Mouse (Mus musculus) neural tube, embryonic 13.5 days (tissue): ENCODE measurements at regions not wholly inside any gene's neighbourhood (a gene's known extent, or its start where the extent isn't known, plus 50 kb on each side); places are given as distances from the start of the nearest gene placed in this dataset.

Experiments used
- ATAC-seq: fragments of 200-750 bp; cut with Nextera tagmentation; 2 replicates; pipeline ENCODE4 v1.8.0; 2017; ENCODE audit warnings: low read depth, mild to moderate bottlenecking, moderate TSS enrichment, moderate library complexity
- H3K27ac ChIP-seq: fragments of 300-500 bp; sonication (generic); replicated peaks from 2 replicates; pipeline ENCODE4 v1.5.1; 2015; ENCODE audit warnings: moderate library complexity, mild to moderate bottlenecking, inconsistent platforms
- H3K27me3 ChIP-seq: fragments of 300-500 bp; sonication (generic); 2 replicates; pipeline ENCODE4 v1.6.1; 2015; ENCODE audit warnings: mild to moderate bottlenecking, inconsistent platforms
- H3K36me3 ChIP-seq: fragments of 300-500 bp; sonication (generic); 2 replicates; pipeline ENCODE4 v1.6.1; 2015; ENCODE audit warnings: mild to moderate bottlenecking, inconsistent platforms
- H3K4me1 ChIP-seq: fragments of 300-500 bp; sonication (generic); replicated peaks from 2 replicates; pipeline ENCODE4 v1.6.1; 2015; ENCODE audit warnings: inconsistent platforms
- H3K4me2 ChIP-seq: fragments of 300-500 bp; sonication (generic); 2 replicates; pipeline ENCODE4 v1.6.1; 2015; ENCODE audit warnings: inconsistent platforms, mild to moderate bottlenecking, moderate library complexity
- H3K4me3 ChIP-seq: fragments of 300-500 bp; sonication (generic); 2 replicates; pipeline ENCODE4 v1.5.1; 2015; ENCODE audit warnings: mild to moderate bottlenecking, inconsistent platforms
- H3K9ac ChIP-seq: fragments of 300-500 bp; sonication (generic); 2 replicates; pipeline ENCODE4 v1.6.1; 2015; ENCODE audit warnings: moderate library complexity, mild to moderate bottlenecking, inconsistent platforms
- H3K9me3 ChIP-seq: fragments of 300-500 bp; sonication (generic); 2 replicates; pipeline ENCODE4 v1.6.1; 2016; ENCODE audit warnings: inconsistent platforms
- WGBS: fragments of 180-500 bp; shearing (Covaris S2); methylation state at CpG from one replicate; pipeline ENCODE4 v1.1.7; 2015; 5-methylcytosine and 5-hydroxymethylcytosine counted together

GRCm38 (mm10) chr14:113431220-113431619 lies 116.8 kb downstream of the Tpm3-rs7 start:
- 64% methylated on average over 4 of the region's 4 CpGs for WGBS
- no peak overlapping the region for H3K4me3 ChIP-seq
- no peaks in the 10 kb centered on the region for H3K36me3 ChIP-seq
- no peak overlapping the region for H3K4me2 ChIP-seq
- no peak overlapping the region for H3K27ac ChIP-seq
- no peaks in the 10 kb centered on the region for H3K27me3 ChIP-seq
- H3K4me1 ChIP-seq = no peaks in the 10 kb centered on the region
- H3K9me3 ChIP-seq = no peaks in the 10 kb centered on the region
- no peak for ATAC-seq
- no peak overlapping the region for H3K9ac ChIP-seq

- no peak overlapping the region for H3K27ac ChIP-seq
- no peaks in the 10 kb centered on the region for H3K27me3 ChIP-seq
- H3K4me2 ChIP-seq = no peak overlapping the region
- H3K9ac ChIP-seq = no peak overlapping the region
- 56% methylated on average over 1 of the region's 1 CpGs for WGBS
- H3K4me3 ChIP-seq = no peak overlapping the region
- H3K9me3 ChIP-seq = no peaks in the 10 kb centered on the region
- no peaks in the 10 kb centered on the region for H3K36me3 ChIP-seq
- peak; percentile 56 for ATAC-seq
- no peaks in the 10 kb centered on the region for H3K4me1 ChIP-seq
Measured at GRCm38 (mm10) chr14:113442261-113442660, 127.9 kb downstream of the Tpm3-rs7 start.

- H3K36me3 ChIP-seq = no peaks in the 10 kb centered on the region
- no peak for ATAC-seq
- no peak overlapping the region for H3K4me2 ChIP-seq
- no peaks in the 10 kb centered on the region for H3K4me1 ChIP-seq
- 88% methylated on average over 1 of the region's 1 CpGs for WGBS
- H3K4me3 ChIP-seq = no peak overlapping the region
- H3K27me3 ChIP-seq = no peaks in the 10 kb centered on the region
- H3K9ac ChIP-seq = no peak overlapping the region
- no peaks in the 10 kb centered on the region for H3K9me3 ChIP-seq
- H3K27ac ChIP-seq = no peak overlapping the region
Measured at GRCm38 (mm10) chr14:113454891-113455290, 140.5 kb downstream of the Tpm3-rs7 start.

GRCm38 (mm10) chr14:113457514-113457913 lies 143.1 kb downstream of the Tpm3-rs7 start:
- no peaks in the 10 kb centered on the region for H3K9me3 ChIP-seq
- H3K27me3 ChIP-seq = no peaks in the 10 kb centered on the region
- no peak for ATAC-seq
- no peaks in the 10 kb centered on the region for H3K4me1 ChIP-seq
- H3K4me3 ChIP-seq = no peak overlapping the region
- no peak overlapping the region for H3K9ac ChIP-seq
- WGBS = 92% methylated on average over 1 of the region's 1 CpGs
- no peaks in the 10 kb centered on the region for H3K36me3 ChIP-seq
- no peak overlapping the region for H3K27ac ChIP-seq
- no peak overlapping the region for H3K4me2 ChIP-seq

- Histone ChIP-seq H3K27ac (no peak overlapping the region), H3K9ac (no peak overlapping the region), H3K9me3 (no peaks in the 10 kb centered on the region), H3K4me2 (no peak overlapping the region), H3K36me3 (no peaks in the 10 kb centered on the region), H3K27me3 (no peaks in the 10 kb centered on the region), H3K4me1 (no peaks in the 10 kb centered on the region), H3K4me3 (no peak overlapping the region)
- 39% methylated on average over 5 of the region's 5 CpGs for WGBS
- peak; percentile 76 for ATAC-seq
Measured at GRCm38 (mm10) chr14:113469072-113469471, 154.7 kb downstream of the Tpm3-rs7 start.

- no peak for ATAC-seq
- H3K4me3 ChIP-seq = no peak overlapping the region
Measured at GRCm38 (mm10) chr14:113469978-113470377, 155.6 kb downstream of the Tpm3-rs7 start.

GRCm38 (mm10) chr14:113486591-113486990 lies 172.2 kb downstream of the Tpm3-rs7 start:
- Histone ChIP-seq H3K4me3 (no peak overlapping the region), H3K27ac (no peak overlapping the region), H3K4me2 (no peak overlapping the region), H3K9me3 (no peaks in the 10 kb centered on the region), H3K36me3 (no peaks in the 10 kb centered on the region), H3K27me3 (no peaks in the 10 kb centered on the region), H3K9ac (no peak overlapping the region), H3K4me1 (no peaks in the 10 kb centered on the region)
- ATAC-seq = no peak
- 75% methylated on average over 2 of the region's 2 CpGs for WGBS

More at GRCm38 (mm10) chr14:113469978-113470377, 155.6 kb downstream of the Tpm3-rs7 start:
- Histone ChIP-seq H3K36me3 (no peaks in the 10 kb centered on the region), H3K27me3 (no peaks in the 10 kb centered on the region), H3K4me1 (no peaks in the 10 kb centered on the region), H3K27ac (no peak overlapping the region), H3K9ac (no peak overlapping the region), H3K9me3 (no peaks in the 10 kb centered on the region), H3K4me2 (no peak overlapping the region)
- 90% methylated on average over 2 of the region's 2 CpGs for WGBS

- WGBS = 92% methylated on average over 2 of the region's 2 CpGs
- H3K9ac ChIP-seq = no peak overlapping the region
- no peaks in the 10 kb centered on the region for H3K36me3 ChIP-seq
- peaks cover 5% of the 10 kb centered on the region; the same call in 1 of the 2 replicates for H3K9me3 ChIP-seq
- H3K4me3 ChIP-seq = no peak overlapping the region
- no peak for ATAC-seq
- H3K4me2 ChIP-seq = no peak overlapping the region
- H3K27me3 ChIP-seq = no peaks in the 10 kb centered on the region
- no peaks in the 10 kb centered on the region for H3K4me1 ChIP-seq
- H3K27ac ChIP-seq = no peak overlapping the region
Measured at GRCm38 (mm10) chr14:113503796-113504195, 189.4 kb downstream of the Tpm3-rs7 start.
